Mouse (Mus musculus) thymus, postnatal 10 days (tissue): ENCODE results near the gene Eif3i.

ENCODE experiments used
- DNase-seq, 2 experiments: peaks; one replicate each; pipeline ENCODE4 v3.0.0; 2021; ENCODE audit warnings: low spot score in 2 of 2

Gene Eif3i

DNA sequence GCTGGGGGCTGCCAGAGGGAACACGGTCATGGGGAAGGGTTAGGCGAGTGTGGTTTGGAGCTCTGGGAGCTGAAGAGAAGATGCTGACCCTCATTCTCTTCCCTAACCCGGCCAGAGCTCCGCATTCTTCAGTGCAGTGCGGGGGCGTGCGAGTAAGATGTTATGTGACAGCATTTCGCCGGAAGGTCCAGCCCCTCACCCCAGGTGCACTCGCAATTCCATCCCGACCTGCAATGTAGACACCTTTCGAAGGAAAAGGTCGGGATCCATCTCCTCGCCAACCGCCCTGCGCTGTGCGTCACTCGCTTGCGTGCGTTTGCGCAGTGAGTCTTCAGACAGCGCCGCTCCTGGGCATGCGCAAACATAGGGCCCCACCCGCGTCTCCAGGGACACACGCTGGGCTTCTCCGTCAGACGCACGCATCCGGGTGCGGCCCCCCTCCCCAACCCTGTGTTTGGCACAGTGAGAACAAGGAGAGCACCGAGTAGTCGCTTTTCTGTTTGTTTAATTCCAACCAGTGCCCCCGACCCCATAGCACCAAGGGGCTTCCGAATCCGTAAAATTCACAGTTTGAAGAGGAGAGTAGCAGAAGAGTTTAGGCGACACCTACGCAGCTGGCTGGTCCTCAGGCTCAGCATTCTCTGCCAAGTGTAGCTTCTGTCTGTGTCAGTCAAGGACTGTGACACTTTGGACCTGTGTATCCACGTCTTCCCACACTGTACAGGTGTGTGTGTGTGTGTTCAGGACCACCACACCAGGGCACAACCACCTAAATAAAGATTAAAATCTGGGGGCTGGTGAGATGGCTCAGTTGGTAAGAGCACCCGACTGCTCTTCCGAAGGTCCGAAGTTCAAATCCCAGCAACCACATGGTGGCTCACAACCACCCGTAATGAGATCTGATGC is 18.6 kb upstream of the Eif3i start, which contains the start of gene Iqcc:
TSS of gene Iqcc (minus strand) at position 314 of the 906 bp plus-strand sequence.
- DNase-seq, result peak; percentile 95 to 96

DNA sequence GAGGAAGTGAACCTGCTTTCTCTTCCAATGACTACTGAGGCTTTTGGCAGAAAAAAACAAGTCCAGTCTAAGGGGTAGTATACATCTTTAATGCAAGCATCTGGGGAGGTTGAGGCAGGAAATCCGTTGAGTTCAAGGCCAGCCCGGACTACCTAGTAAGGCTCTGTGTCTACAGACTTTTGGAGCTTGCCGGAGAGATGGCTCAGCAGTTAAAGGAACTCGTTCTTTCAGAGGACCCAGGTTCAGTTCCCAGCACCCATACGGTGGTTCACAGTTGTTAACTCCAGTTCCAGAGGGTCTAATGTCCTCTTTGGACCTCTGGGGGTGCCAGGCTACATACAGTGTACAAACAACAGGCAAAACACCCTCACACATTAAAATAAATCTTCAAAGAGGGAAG is 17.6 kb upstream of the Eif3i start:
- no peak for DNase-seq

DNA sequence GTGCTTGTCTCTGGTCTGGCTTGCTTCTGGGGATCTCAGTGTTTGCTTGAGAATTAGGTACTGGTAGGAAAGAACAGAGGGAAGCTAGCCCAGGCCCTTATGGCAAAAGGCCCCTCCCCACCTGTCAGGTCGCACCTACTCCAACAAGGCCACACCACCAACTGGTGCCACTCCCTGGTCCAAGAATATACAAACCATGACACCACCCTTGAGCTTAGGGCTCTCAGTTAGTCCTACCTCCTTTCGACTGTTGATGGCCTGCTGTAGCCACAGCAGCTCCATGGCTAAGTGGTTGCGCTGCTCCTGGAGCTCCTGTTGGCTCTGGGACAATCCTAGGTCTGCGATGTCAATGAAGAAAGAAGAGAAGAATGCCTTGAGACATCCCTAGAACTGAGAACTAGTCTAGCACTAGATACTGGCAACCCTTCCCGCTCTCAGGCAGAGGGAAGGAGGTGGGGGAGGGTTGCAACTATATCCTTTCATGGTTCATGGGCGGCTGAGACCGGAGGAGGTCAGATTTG is 16.7 kb upstream of the Eif3i start:
- no peak for DNase-seq

DNA sequence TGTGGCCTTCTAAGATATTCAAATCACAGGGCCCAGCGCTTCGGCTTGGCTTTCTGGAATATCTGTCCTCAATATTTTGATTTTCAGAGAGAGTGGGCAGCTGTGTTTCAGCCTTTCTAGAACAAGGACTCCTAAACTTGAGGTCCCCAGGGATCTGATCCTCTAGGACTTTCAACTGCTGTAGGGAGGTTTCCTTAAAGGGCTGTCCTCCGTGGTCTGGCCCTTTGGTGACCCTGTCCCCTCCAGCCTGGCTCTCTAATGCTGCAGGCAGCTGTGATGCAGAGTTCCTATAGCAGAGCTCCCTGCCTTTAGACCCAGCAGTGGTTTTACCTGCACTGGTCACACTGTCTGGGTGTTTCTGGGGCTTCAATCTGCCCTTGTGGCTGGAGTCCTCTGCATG is 16.2 kb upstream of the Eif3i start:
- DNase-seq, result no peak

DNA sequence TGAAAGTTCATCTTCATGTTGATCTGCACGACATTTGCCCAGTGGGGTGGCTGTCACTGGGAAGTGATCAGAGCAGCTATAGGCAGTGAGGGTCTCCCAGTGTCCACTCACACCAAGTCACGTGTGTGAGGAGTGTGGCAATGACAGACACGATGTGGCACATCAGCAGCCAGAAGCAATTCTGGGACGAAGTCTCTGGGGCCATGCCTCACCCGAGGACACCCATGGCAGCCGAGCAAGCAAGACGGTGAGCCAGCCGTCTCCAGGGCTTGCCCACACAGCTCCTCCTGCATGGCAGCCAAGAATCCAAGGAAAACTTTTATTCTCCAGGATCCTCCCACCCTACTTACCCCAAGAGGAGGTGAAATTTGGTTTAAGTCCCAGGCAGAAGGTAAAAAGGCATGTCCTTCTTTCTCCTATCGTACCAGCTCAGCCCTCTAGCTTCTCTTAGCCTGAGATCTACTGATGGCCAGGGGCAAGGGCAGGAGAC is 15.4 kb upstream of the Eif3i start:
- DNase-seq, result no peak

DNA sequence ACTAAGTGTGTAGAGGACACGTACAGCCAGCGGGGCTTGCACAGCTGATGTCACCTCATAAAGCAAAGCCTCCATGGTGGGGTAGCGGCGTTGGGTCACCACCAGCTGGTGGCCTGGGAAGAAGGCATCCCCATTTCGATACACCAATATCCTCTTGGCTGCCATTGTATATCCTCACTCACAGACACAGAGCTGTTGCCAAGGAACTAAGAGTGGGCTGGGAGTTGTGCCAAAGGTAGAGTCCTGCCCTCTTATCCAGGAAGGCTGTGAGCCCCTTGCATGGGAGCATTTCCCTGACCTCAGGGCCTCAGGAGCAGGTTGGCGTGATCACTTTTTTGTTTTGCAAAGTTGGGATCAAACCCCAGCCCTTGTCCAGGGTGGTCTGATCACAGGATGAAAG is 13.6 kb upstream of the Eif3i start, which contains the start of gene Dcdc2b:
TSS of gene Dcdc2b (minus strand) at position 165 of the 400 bp plus-strand sequence.
- no peak for DNase-seq

DNA sequence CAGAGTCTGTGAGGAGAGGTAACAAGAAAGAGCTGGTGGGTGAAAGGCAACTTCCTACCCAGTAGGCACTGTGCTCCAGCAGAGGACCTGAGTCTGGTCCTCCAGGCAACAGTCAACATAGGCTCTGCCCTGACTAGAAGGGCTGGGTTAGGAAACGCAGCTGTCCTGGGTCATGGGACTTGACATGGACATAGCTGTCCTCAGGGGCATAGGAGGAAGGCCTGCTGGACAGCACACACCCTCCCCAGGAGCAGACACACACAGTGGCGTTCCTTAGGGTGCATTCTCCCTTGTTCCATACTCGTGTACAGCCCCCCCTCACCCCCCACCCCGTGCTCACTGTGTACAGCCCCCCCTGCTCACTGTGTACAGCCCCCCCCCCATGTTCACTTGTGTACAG is 10.0 kb upstream of the Eif3i start:
- DNase-seq, result no peak

DNA sequence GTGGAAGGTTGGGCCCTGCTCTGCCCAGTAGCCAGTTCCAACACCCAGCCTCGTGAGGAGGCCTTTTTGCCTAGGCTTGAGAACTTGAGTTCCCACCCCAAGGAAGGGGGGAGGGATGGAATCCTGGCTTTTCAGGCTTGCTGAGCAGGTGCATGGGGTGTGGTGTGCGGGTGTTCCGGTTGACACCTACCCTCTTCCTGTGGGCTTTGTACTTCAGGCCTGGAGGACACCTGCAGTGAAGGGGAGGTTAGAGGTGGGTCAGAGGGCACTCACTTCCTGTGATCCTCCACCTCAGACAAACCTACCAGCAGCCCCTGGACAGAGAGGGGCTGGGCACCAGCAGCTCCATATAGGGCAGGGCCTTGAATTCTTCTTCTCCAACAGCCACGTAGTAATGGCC is 9.6 kb upstream of the Eif3i start:
- DNase-seq, result peak; percentile 74 to 84

DNA sequence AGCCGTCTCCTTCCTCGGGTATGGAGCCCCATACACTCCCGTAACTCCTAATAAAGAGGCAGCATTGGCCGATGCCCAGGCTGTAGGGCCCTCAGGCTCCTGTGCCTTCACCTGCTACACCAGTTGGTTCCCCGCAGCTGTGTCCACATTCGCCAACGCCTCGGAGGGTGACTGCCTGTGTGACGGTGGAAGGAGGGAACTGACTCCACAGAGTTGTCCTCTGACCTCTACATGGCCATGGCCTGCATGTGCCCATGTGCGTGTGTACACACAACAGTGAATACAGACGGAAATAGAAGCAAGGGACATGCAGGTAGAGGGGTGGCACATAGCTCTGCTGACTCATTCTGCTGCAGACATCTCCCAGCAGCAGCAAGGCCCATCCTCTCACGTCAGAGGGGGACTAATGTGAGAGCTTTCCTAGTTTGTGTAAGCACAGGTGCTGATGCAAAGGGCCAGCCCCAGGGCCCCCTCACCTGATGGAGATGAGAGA is 8.7 kb upstream of the Eif3i start:
- DNase-seq, result peak in 1 of 2 experiments; percentile 44

DNA sequence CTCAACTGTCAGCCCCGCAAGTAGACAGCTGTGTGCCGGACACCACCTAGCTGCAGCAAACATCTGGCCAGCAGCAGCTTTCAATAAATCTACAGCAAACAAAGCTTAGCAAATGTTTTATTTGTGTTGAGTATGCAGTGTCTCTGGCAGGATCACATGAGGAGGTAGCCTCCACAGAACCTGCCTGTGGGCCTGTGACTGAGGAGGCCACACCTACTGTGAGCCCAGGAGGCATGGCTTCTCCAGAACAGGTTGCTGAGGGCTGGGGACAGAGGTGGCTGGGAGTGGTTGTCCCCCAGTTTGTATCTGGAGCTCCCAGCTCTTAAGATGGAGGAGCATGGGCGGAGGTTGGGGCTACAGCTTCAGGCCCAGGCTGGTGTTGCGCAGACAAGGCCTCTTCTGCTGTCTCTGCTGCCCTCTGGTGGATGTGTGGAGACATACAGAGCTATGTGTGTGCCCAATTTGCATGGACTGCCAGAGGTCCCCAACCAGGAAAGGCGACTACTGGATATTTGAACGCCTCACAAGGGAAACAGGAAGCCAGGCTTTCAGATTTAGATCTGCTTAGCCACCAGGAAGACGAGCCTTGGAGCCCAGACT is 8.1 kb upstream of the Eif3i start:
- peak; percentile 79 to 91 for DNase-seq

DNA sequence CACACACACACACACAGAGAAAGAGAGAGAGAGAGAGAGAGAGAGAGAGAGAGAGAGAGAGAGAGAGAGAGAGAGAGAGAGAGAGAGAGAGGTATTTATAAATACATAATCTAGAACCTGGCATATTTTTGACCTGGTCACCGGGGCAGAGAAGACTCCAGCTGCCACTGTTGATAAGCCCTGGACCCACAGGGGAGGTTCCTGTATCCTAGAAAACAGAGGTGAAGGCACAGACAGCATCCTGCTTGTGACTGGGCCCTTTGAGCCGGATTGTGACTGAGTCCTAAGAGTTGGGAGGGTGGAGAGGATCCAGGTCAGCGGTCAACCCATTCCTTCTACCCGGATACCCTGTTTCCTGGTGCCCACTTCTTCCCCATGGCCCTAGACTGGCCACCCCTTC is 11.6 kb downstream of the Eif3i start:
- no peak for DNase-seq

DNA sequence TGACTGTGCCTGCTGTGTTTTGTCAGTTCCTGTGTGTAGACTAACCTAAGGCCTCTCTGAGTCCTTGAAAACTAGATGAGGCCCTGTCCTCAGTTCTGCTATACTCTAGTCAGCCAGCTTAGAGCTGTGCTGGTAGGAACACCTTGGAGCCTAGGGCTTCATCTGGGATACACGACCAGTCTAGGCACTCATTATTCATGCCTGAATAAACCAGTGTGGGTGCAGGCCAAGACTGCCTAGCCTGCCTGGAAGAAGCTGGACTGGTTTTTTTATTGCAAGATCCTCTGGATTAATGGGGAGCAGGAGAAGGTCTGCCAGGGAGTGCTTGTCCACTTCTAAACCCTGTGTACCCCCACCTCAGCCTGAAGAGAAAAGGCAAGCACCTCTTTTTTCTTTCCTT is 13.5 kb downstream of the Eif3i start:
- DNase-seq, result no peak

DNA sequence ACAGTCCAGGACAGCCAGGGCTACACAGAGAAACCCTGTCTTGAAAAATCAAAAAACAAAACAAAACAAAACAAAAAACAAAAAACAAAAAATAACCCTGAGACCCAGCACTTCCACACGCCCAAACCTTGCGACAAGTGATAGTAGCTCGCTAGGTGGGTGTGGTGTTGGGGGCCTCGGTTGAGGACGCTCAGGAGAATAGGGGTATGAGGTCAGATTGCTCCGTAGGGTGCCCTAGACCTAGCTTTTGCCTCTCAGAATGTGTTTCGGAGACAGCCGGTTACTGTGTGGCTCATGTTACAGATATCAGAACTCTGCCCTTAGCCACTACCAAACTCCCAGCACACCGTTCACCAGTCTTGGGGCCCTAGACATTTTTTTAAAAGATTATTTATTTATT is 14.7 kb downstream of the Eif3i start:
- DNase-seq, result no peak

DNA sequence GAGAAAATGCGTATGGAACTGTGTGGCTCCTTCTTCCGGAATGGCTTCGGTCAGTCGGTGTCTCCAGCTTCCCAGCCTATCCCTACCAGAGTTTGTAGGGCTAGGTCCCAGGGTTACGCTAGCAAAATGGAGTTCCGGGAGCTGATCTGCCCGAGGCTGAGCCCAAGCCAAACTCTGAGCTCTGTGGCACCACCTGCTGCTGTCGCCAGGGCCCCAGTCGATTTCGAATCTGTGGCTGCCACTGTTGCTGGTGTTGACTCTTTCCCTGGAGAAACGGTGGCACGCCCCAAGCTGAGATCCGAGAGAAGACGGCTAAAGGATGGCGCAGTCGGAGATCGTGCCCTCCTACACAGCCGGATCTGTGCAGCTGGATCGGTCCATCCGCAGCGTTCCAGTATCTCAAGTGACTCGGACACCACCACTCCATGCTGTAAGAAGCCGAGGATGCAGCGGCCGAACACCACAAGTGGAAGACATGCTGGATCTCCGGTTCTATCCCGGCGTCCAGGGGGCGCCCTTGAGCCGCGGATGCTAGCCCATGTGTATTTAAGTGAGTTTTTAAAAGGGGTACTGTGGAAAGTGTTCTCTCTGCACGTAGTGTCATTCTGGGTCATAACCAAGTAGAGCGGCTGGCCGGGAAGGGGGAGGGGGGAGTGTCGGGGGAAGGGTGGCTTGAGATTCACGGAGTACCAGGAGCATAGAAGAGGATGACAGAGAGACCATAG is 15.4 kb downstream of the Eif3i start:
- DNase-seq, result peak; percentile 85 to 92

DNA sequence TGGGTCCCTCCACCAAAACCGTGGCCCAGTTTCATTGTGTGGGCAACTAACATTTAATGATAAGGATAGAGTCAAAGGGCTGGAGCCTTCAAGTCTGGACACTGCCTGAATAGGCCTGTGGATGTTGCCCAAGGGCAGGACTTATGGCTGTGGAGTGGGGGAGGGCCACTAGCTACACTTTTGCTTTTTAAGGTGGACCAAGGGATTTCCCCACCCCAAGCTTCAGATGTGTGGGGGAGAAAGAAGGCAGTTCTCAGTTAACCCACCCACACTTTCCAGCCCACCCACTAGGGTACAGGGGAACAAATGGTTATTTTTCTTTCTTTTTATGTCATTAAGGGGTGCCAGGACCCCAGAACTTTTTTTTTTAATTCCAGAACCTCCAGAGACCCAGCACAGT is 16.1 kb downstream of the Eif3i start:
- no peak for DNase-seq

DNA sequence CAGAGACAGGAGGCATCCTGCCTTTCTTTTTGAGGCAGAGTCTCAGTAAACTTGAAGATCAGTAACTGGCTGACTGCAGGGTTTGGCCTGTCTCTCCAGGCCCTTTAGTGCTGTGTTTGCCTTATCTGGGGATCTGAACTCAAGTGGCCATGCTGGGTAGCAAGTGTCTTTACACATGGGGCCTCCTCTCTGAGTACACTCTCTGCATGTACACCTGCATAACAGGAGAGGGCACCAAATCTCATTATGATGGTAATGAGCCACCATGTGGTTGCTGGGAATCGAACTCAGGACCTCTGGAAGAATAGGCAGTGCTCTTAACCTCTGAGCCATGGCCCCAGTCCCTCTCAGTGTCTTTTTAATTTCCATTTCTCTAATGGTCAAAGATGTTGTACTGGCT is 18.2 kb downstream of the Eif3i start:
- DNase-seq, result no peak

DNA sequence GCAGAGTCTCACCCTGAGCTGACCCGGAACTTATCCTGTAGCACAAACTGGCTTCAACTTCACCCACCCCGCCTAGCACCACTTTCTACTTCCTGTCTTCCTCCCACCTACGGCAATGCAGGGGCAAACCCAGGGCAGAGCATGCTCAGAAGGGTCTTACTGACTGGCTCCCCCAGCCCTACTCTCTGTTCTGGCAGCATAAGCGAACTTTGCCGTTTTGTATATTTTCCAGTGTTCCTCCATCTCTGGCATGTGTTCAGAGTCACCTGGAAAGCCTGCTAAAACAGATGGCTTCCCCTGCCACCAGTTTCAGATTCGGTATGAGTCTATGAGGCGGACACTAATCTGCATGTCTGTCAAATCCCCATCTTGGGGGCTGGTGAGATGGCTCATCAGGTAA is 20.1 kb downstream of the Eif3i start:
- DNase-seq, result peak; percentile 66 to 70

DNA sequence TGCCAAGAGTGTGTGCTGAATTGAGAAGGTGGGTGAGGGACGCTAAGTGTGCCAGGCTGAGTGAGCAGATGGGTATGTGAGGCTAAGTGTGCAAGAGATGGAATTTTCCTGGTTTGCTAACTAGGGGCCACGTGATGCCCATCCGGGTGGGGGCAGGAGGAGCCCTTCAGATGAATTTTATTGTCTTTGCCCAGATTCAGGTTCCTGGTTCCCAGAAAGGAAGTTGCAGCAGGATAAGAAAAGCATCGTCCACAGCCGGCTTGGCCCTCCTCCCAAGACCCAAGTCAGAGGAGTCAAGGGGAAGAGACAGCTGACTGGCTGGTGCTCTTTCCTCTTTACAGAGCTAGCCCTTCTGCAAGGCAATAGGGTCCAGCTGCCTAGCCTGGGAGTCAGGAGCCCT is 22.0 kb downstream of the Eif3i start, which contains the start of gene Fam167b:
TSS of gene Fam167b (minus strand) at position 84 of the 400 bp plus-strand sequence.
- no peak for DNase-seq

DNA sequence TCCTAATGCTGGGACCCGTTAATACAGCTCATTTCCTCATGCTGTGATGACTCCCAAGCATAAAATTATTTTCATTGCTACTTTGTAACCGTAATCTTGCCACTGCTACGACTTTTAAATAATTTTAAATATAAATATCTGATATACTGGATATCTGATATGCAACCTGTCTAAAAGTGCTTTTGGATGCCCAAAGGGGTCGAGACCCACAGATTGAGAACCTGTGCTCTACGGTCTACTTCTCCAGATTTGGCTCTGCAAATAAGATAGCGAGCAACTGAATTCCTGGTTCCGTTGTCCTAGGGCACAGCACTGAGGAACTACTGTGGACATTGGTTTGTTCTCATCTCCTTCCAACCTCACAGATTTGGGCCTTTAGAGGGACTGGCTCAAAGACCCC is 22.8 kb downstream of the Eif3i start:
- no peak for DNase-seq

DNA sequence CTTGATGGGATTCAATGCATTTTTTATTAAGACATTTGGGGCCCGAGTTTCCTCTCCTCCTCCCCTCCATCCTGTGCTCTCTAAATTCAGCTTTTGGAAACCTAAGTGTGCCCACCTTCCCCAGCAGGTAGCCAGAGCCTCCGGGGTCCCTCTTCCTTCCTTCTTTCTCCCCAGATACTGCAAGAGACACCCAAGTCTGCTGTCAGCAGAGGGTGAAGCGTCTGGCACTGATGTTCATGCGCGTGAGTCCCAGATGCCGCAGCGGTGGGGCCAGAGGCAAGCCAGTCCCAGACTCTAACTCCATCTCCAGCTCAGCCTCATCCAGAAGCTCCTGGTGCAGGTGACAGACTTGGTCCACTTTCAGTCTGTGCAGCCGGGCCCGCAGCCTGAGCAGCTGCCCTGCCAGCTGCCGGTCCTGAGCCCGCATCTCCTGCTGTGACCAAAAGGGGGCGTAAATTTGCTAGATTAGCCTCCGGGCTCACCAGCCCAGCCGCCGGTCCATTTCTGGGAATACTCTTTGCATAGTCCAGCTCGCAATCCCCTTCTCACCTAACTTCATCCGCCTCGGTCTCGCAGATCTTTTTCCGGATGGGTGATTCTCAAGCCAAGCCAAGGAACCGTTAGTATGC is 23.5 kb downstream of the Eif3i start:
- DNase-seq, result peak; percentile 76 to 82

DNA sequence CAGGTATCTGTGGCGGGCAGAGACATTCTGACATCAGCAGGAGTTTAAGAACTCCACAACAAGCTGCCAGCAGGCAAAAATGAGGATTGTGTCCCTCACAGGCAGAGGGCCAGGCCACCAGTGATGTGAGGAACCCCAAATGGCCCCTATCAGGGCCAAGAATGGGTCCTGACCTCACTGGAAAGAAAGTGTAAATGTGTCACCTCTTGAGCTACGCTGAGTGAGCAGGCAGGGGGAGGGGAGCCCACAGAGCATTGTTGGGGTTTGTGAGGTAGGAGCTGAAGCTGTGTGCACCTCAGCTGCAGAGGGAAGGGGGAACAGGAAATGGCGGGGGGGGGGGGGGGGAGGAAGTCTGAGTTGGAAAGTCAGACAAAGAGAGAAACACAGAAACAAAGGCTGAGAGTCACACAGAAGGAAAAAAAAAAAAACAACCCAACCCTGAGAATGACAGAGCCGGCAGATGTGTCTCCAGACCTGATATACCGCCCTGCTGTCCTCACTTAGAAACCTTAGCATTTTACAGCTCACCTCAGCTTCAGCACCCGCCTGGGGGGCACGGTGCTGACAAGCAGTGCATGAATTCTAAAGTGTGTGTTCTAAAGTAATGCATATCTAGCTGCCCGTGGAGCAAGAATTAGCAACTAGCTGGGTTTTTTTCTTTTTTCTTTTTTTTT is 25.1 kb downstream of the Eif3i start:
- DNase-seq, result peak; percentile 89 to 93
